ENCODE assay signal across 12 mouse cellular contexts in the genomic region with DNA sequence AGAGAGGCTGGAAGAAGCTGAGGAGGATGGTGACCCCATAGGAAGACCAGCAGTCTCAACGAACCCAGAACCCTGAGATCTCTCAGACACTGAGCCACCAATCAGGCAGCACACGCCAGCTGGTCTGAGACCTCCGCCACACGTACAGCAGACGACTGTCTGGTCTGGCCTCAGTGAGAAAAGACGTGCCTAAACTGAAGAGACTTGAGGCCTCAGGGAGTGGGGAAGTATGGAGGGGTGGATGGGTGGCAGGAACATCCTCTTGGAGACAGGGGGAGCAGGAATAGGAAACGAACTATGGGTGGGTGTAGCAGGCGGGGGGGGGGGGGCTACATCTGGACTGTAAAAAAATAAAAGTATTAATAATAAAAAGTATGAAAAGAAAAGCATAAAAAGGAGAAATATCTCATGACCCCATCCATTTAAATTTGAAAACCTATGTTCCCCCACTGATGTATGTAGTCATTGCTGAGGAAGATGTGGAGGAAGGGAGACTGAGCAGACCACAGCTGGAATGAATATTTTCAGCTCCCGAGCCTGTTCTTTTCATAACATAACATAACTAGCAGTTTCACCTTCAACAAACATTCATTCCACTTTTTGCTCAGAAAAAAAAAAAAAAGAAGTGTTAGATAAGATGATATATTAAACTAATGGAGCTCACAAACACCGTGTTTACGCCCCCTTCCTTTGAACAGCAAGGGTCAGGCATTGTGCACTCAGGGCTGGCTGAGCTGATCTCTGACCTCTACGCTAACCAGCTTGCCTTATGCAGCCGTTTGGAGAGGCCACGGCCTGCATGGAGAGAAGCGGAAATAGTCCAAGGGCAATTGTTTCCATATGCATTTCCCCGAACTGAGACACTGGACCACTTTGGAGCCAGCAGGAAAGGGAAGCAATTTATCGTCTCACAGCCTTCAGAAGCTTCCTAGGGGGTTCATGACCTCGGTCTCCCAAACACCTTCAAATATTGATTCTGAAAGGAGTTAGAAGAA.
DNase-seq lines count a peak whose midpoint lies in the region; ATAC-seq and TF ChIP-seq lines count a peak whose summit lies in the region.
"Had no signal": no experiment of that assay in that cellular context is flagged by ENCODE, and none has a peak within 500 bp of the region (broad histone marks: within the 10 kb centered on the region; RNA-seq: fewer than 3 reads in every experiment).

No protein-coding gene starts in this region.

- H3K4me1 ChIP-seq in hindbrain, embryonic 11.5 days (replicated peaks; ENCODE audit: control insufficient read depth, insufficient read depth, low read length) = no peaks in the 10 kb centered on the region
- H3K4me1 ChIP-seq in hindbrain, embryonic 13.5 days (replicated peaks) = no peaks in the 10 kb centered on the region; the same call in 1 of the 2 replicates
- no peaks in the 10 kb centered on the region for H3K4me1 ChIP-seq in lung, postnatal 0 days (ENCODE audit: insufficient read depth, low read depth, low read length)
- H3K4me1 ChIP-seq: stomach, embryonic 15.5 days had no signal

- DNase-seq in hindbrain, embryonic 11.5 days (ENCODE audit: low spot score) = peak; percentile 26
- DNase-seq in embryo, embryonic 11.5 days (ENCODE audit: low read depth, low spot score) = peak; percentile 54
- DNase-seq in kidney, postnatal 10 days = peak; percentile 57
- DNase-seq in lung, postnatal 0 days (ENCODE audit: low spot score) = peak; percentile 57
- no peak for DNase-seq in layer of hippocampus, adult 9-10 months (ENCODE audit: low spot score)
- no peak for DNase-seq in cerebellum, adult 18-20 months
- no peak for DNase-seq in left cerebral cortex, postnatal 25 days (ENCODE audit: low spot score in 2 of 2)
- DNase-seq: cerebellum, adult 9-10 months; heart, adult 18-20 months had no signal

- TF ChIP-seq CTCF in lung, postnatal 0 days (IDR thresholded peaks at IDR 0.05) = no peak

- intact Hi-C loops in left cerebral cortex, postnatal 25 days (cut with DNase I) = no loop called here

- TF ChIP-seq EP300 in lung, postnatal 0 days (IDR thresholded peaks at IDR 0.05) = peak; percentile 90

- WGBS in hindbrain, embryonic 11.5 days = 31% methylated on average over 18 of the region's 18 CpGs
- 41% methylated on average over 18 of the region's 18 CpGs for WGBS in hindbrain, embryonic 13.5 days
- WGBS in lung, postnatal 0 days = 43% methylated on average over 17 of the region's 18 CpGs

- H3K9ac ChIP-seq in hindbrain, embryonic 11.5 days (ENCODE audit: low read depth, low read length) = no peak overlapping the region
- H3K9ac ChIP-seq in hindbrain, embryonic 13.5 days = no peak overlapping the region
- H3K9ac ChIP-seq in lung, postnatal 0 days (replicated peaks; ENCODE audit: low read depth) = no peak overlapping the region
- H3K9ac ChIP-seq: stomach, embryonic 15.5 days had no signal

- no peaks in the 10 kb centered on the region for H3K9me3 ChIP-seq in hindbrain, embryonic 11.5 days (ENCODE audit: control insufficient read depth, low read length)
- no peaks in the 10 kb centered on the region for H3K9me3 ChIP-seq in hindbrain, embryonic 13.5 days
- no peaks in the 10 kb centered on the region for H3K9me3 ChIP-seq in lung, postnatal 0 days (ENCODE audit: low read length)
- H3K9me3 ChIP-seq: stomach, embryonic 15.5 days had no signal

- no peak overlapping the region for H3K4me3 ChIP-seq in hindbrain, embryonic 11.5 days (ENCODE audit: low read depth, low read length)
- no peak overlapping the region for H3K4me3 ChIP-seq in hindbrain, embryonic 13.5 days
- no peak overlapping the region for H3K4me3 ChIP-seq in lung, postnatal 0 days (ENCODE audit: low read depth, low read length)
- H3K4me3 ChIP-seq: stomach, embryonic 15.5 days had no signal

- no peak overlapping the region for H3K27ac ChIP-seq in hindbrain, embryonic 11.5 days (ENCODE audit: low read depth, low read length)
- no peak overlapping the region for H3K27ac ChIP-seq in hindbrain, embryonic 13.5 days
- no peak overlapping the region for H3K27ac ChIP-seq in lung, postnatal 0 days (ENCODE audit: low read length)
- H3K27ac ChIP-seq: stomach, embryonic 15.5 days had no signal

- H3K27me3 ChIP-seq in hindbrain, embryonic 11.5 days (ENCODE audit: control insufficient read depth, insufficient read depth, low read length) = no peaks in the 10 kb centered on the region
- no peaks in the 10 kb centered on the region for H3K27me3 ChIP-seq in hindbrain, embryonic 13.5 days
- H3K27me3 ChIP-seq in lung, postnatal 0 days (replicated peaks; ENCODE audit: insufficient read depth, low read length) = no peaks in the 10 kb centered on the region
- H3K27me3 ChIP-seq: stomach, embryonic 15.5 days had no signal

- ATAC-seq in hindbrain, embryonic 11.5 days (ENCODE audit: low FRiP score) = peak; percentile 38; the same call in 1 of the 2 replicates
- no peak for ATAC-seq in hindbrain, embryonic 13.5 days (ENCODE audit: low FRiP score)
- peak; percentile 67 for ATAC-seq in lung, postnatal 0 days

- H3K4me2 ChIP-seq in hindbrain, embryonic 11.5 days (replicated peaks; ENCODE audit: low read depth, low read length) = no peak overlapping the region
- H3K4me2 ChIP-seq in hindbrain, embryonic 13.5 days = no peak overlapping the region
- no peak overlapping the region for H3K4me2 ChIP-seq in lung, postnatal 0 days (replicated peaks; ENCODE audit: low read depth, low read length)
- H3K4me2 ChIP-seq: midbrain, embryonic 11.5 days; stomach, embryonic 15.5 days had no signal

- H3K36me3 ChIP-seq in hindbrain, embryonic 11.5 days (ENCODE audit: control insufficient read depth, insufficient read depth, low read length) = no peaks in the 10 kb centered on the region
- no peaks in the 10 kb centered on the region for H3K36me3 ChIP-seq in hindbrain, embryonic 13.5 days
- H3K36me3 ChIP-seq in lung, postnatal 0 days (ENCODE audit: insufficient read depth, low read length) = no peaks in the 10 kb centered on the region
- H3K36me3 ChIP-seq: stomach, embryonic 15.5 days had no signal

Comparison
In these comparisons a context has a peak if more than half of its experiments do, and no peak if none do; other contexts are left out.
1. DNase-seq: peak in hindbrain, embryonic 11.5 days (single experiment), embryo, embryonic 11.5 days (single experiment), kidney, postnatal 10 days (single experiment) and lung, postnatal 0 days (single experiment); none in layer of hippocampus, adult 9-10 months (single experiment), cerebellum, adult 18-20 months (0 of 2) and left cerebral cortex, postnatal 25 days (0 of 2).